Mouse (Mus musculus) hindbrain, postnatal 0 days (tissue): Measurements from ENCODE around the gene Cdr2. TPM values are rescaled to one million over a fixed set of nuclear protein-coding genes. Genes with fewer than 3 reads are reported as not detected.

ENCODE experiments used
- ATAC-seq: fragments of 200-750 bp; cut with Nextera tagmentation; 2 replicates; pipeline ENCODE4 v1.8.0; 2017; ENCODE audit warnings: mild to moderate bottlenecking, moderate TSS enrichment, moderate library complexity
- DNase-seq: peaks from one replicate; pipeline ENCODE4 v3.0.0-alpha.2; 2015; ENCODE audit warnings: low spot score
- H3K27ac ChIP-seq: fragments of 300-500 bp; sonication (generic); 2 replicates; pipeline ENCODE4 v1.5.1; 2014; ENCODE audit warnings: mild to moderate bottlenecking
- H3K27me3 ChIP-seq: fragments of 300-500 bp; sonication (generic); 2 replicates; pipeline ENCODE4 v1.6.1; 2014; ENCODE audit warnings: low read length, mixed read lengths; ENCODE audit not compliant: insufficient read depth
- H3K36me3 ChIP-seq: fragments of 300-500 bp; sonication (generic); 2 replicates; pipeline ENCODE4 v1.6.1; 2014; ENCODE audit warnings: low read length, mixed read lengths; ENCODE audit not compliant: insufficient read depth
- H3K4me1 ChIP-seq: fragments of 300-500 bp; sonication (generic); 2 replicates; pipeline ENCODE4 v1.6.1; 2014; ENCODE audit warnings: antibody characterized with exemption, low read length, mixed read lengths; ENCODE audit not compliant: insufficient read depth
- H3K4me2 ChIP-seq: fragments of 300-500 bp; sonication (generic); 2 replicates; pipeline ENCODE4 v1.6.1; 2014; ENCODE audit warnings: low read depth, mild to moderate bottlenecking, low read length, moderate library complexity, mixed read lengths
- H3K4me3 ChIP-seq: fragments of 300-500 bp; sonication (generic); 2 replicates; pipeline ENCODE4 v1.5.1; 2014; ENCODE audit warnings: low read length
- H3K9ac ChIP-seq: fragments of 300-500 bp; sonication (generic); replicated peaks from 2 replicates; pipeline ENCODE4 v1.6.1; 2014; ENCODE audit warnings: mild to moderate bottlenecking, low read length, moderate library complexity, mixed read lengths
- H3K9me3 ChIP-seq: fragments of 300-500 bp; sonication (generic); 2 replicates; pipeline ENCODE4 v1.6.1; 2016; ENCODE audit warnings: low read length, mixed read lengths
- CTCF ChIP-seq: IDR thresholded peaks from 2 replicates; pipeline ENCODE4 v1.5.1; 2016; ENCODE audit warnings: antibody characterized with exemption, control low read depth, low read depth
- WGBS: fragments of 180-500 bp; shearing (Covaris S2); extraction: QIAGEN DNeasy Blood & Tissue Kit; methylation state at CpG from one replicate; pipeline ENCODE4 v1.1.7; 2014; 5-methylcytosine and 5-hydroxymethylcytosine counted together
- polyA plus RNA-seq: library from polyadenylated mRNA; unstranded; fragments of >200 nt; fragmentation: Nextera tagmentation; extraction: Ambion mirVana; gene quantifications from 2 replicates; pipeline ENCODE4 v1.2.1, GENCODE M21; 2015
- total RNA-seq: library from RNA; depleted of rRNA; stranded (reverse); fragments of >200 nt; gene quantifications from 2 replicates; pipeline ENCODE4 v1.2.3, GENCODE M21; 2014

Gene Cdr2
- total and polyA plus RNA-seq, 2 experiments from 2014 or later: 11.2 to 24.6 TPM

- ATAC-seq: no peak
- DNase-seq: no peak
- Histone ChIP-seq H3K27ac (no peak overlapping the region), H3K4me3 (no peak overlapping the region), H3K9me3 (no peaks in the 10 kb centered on the region), H3K4me2 (no peak overlapping the region), H3K27me3 (no peaks in the 10 kb centered on the region), H3K4me1 (no peaks in the 10 kb centered on the region), H3K36me3 (no peaks in the 10 kb centered on the region), H3K9ac (no peak overlapping the region)
- no peak for TF ChIP-seq CTCF
- whole genome bisulfite sequencing: 49% methylated on average over 10 of the region's 10 CpGs
Measured at GRCm38 (mm10) chr7:121011794-121012689, 29.9 kb upstream of the Cdr2 start.

- no peak for TF ChIP-seq CTCF
- Histone ChIP-seq H3K27me3 (no peaks in the 10 kb centered on the region), H3K27ac (no peak overlapping the region), H3K4me1 (no peaks in the 10 kb centered on the region), H3K9ac (no peak overlapping the region), H3K4me3 (no peak overlapping the region), H3K4me2 (no peak overlapping the region), H3K36me3 (no peaks in the 10 kb centered on the region), H3K9me3 (no peaks in the 10 kb centered on the region)
- no peak for DNase-seq
- whole genome bisulfite sequencing: 68% methylated on average over 4 of the region's 4 CpGs
- ATAC-seq: no peak
Measured at GRCm38 (mm10) chr7:121003793-121004418, 21.8 kb upstream of the Cdr2 start.

GRCm38 (mm10) chr7:121002407-121002928, 20.4 kb upstream of the Cdr2 start:
- 86% methylated on average over 5 of the region's 5 CpGs for WGBS
- no peak for ATAC-seq

GRCm38 (mm10) chr7:121001879-121002278, 19.8 kb upstream of the Cdr2 start:
- no peak for TF ChIP-seq CTCF
- Histone ChIP-seq H3K4me2 (no peak overlapping the region), H3K36me3 (no peaks in the 10 kb centered on the region), H3K27me3 (no peaks in the 10 kb centered on the region), H3K9me3 (no peaks in the 10 kb centered on the region), H3K4me3 (no peak overlapping the region), H3K9ac (no peak overlapping the region), H3K4me1 (no peaks in the 10 kb centered on the region), H3K27ac (no peak overlapping the region)
- ATAC-seq (no peak), DNase-seq (no peak)
- 87% methylated on average over 3 of the region's 3 CpGs for WGBS

More at GRCm38 (mm10) chr7:121002407-121002928, 20.4 kb upstream of the Cdr2 start:
- H3K27me3 ChIP-seq: no peaks in the 10 kb centered on the region
- H3K9me3 ChIP-seq: no peaks in the 10 kb centered on the region
- H3K36me3 ChIP-seq: no peaks in the 10 kb centered on the region
- DNase-seq: no peak
- no peak overlapping the region for H3K4me2 ChIP-seq
- H3K27ac ChIP-seq: no peak overlapping the region
- no peak overlapping the region for H3K9ac ChIP-seq
- no peak for TF ChIP-seq CTCF
- no peak overlapping the region for H3K4me3 ChIP-seq
- H3K4me1 ChIP-seq: no peaks in the 10 kb centered on the region

GRCm38 (mm10) chr7:121000065-121000822, 18.1 kb upstream of the Cdr2 start:
- no peak for DNase-seq
- H3K4me2 ChIP-seq: no peak overlapping the region
- no peaks in the 10 kb centered on the region for H3K9me3 ChIP-seq
- no peak overlapping the region for H3K27ac ChIP-seq
- no peak overlapping the region for H3K9ac ChIP-seq
- TF ChIP-seq CTCF: no peak
- ATAC-seq: no peak
- no peak overlapping the region for H3K4me3 ChIP-seq
- 73% methylated on average over 3 of the region's 3 CpGs for WGBS
- no peaks in the 10 kb centered on the region for H3K36me3 ChIP-seq
- no peaks in the 10 kb centered on the region for H3K4me1 ChIP-seq
- H3K27me3 ChIP-seq: no peaks in the 10 kb centered on the region

GRCm38 (mm10) chr7:120999021-120999530, 17.0 kb upstream of the Cdr2 start:
- no peak for ATAC-seq
- no peak for TF ChIP-seq CTCF
- 72% methylated on average over 2 of the region's 2 CpGs for WGBS

More at GRCm38 (mm10) chr7:120999021-120999530, 17.0 kb upstream of the Cdr2 start:
- Histone ChIP-seq H3K36me3 (no peaks in the 10 kb centered on the region), H3K9ac (no peak overlapping the region), H3K27ac (no peak overlapping the region), H3K4me2 (no peak overlapping the region), H3K4me3 (no peak overlapping the region), H3K9me3 (no peaks in the 10 kb centered on the region), H3K27me3 (no peaks in the 10 kb centered on the region), H3K4me1 (no peaks in the 10 kb centered on the region)
- no peak for DNase-seq
